Mouse (Mus musculus) stomach, postnatal 0 days (tissue): ENCODE data around the gene Pard6a.

Experiments
- CTCF ChIP-seq: IDR thresholded peaks from 2 replicates; pipeline ENCODE4 v1.5.1; 2016; ENCODE audit warnings: antibody characterized with exemption, low read depth, mild to moderate bottlenecking, moderate library complexity
- EP300 ChIP-seq: optimal IDR thresholded peaks from 2 replicates; pipeline ENCODE3; 2016; ENCODE audit warnings: antibody characterized with exemption

DNA sequence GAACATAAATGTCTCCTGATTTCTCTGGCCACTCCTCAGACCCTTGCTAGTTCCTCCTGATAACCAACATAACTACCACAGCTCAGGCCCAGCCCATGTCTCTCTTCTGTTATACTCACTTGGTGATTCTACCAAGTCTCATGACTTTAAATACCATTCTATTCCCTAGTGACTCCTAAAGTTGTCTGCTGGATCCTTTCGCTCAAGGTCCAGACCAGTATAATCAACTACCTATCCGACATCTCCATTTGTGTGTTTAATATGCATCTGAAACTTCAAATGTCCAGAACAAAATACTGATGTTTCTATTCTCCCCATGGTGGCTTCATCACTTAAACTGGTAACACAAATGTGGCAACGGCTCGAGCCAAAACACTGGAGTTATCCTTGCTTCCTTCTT, 42.4 kb downstream of the Pard6a start:
- TF ChIP-seq CTCF: no peak
- no peak for TF ChIP-seq EP300
